Mouse (Mus musculus) right cerebral cortex, adult 18-20 months (tissue): ENCODE measurements around the gene Chn1.

ENCODE experiments used
- DNase-seq: peaks from one replicate; pipeline ENCODE4 v3.0.0; 2022; ENCODE audit warnings: mixed read lengths

Chn1 gene

GRCm38 (mm10) chr2:73588951-73589350, 186.2 kb downstream of the Chn1 start:
- DNase-seq = no peak

- no peak for DNase-seq
Observed at GRCm38 (mm10) chr2:73587109-73587506, 188.0 kb downstream of the Chn1 start.

- DNase-seq = no peak
Observed at GRCm38 (mm10) chr2:73586392-73587108, 188.6 kb downstream of the Chn1 start.

GRCm38 (mm10) chr2:73585347-73585831, 189.8 kb downstream of the Chn1 start:
- peak; percentile 70 for DNase-seq

- DNase-seq = peak; percentile 82
Observed at GRCm38 (mm10) chr2:73584645-73585346, 190.3 kb downstream of the Chn1 start.

GRCm38 (mm10) chr2:73580720-73581119, 194.4 kb downstream of the Chn1 start:
- no peak for DNase-seq

- no peak for DNase-seq
Observed at GRCm38 (mm10) chr2:73580166-73580565, 195.0 kb downstream of the Chn1 start, which contains the start of gene Chrna1. TSS of gene Chrna1 (minus strand) at chr2:73580338.

- DNase-seq = no peak
Observed at GRCm38 (mm10) chr2:73579168-73579567, 196.0 kb downstream of the Chn1 start.

- no peak for DNase-seq
Observed at GRCm38 (mm10) chr2:73574418-73574817, 200.7 kb downstream of the Chn1 start.

- DNase-seq = no peak
Observed at GRCm38 (mm10) chr2:73573556-73573955, 201.6 kb downstream of the Chn1 start.

GRCm38 (mm10) chr2:73572539-73573372, 202.4 kb downstream of the Chn1 start:
- peak; percentile 92 for DNase-seq

GRCm38 (mm10) chr2:73571901-73572300, 203.2 kb downstream of the Chn1 start:
- DNase-seq = no peak

- DNase-seq = no peak
Observed at GRCm38 (mm10) chr2:73571304-73571703, 203.8 kb downstream of the Chn1 start.

GRCm38 (mm10) chr2:73566989-73567605, 208.0 kb downstream of the Chn1 start:
- peak; percentile 68 for DNase-seq

- DNase-seq = no peak
Observed at GRCm38 (mm10) chr2:73566162-73566561, 209.0 kb downstream of the Chn1 start.

GRCm38 (mm10) chr2:73563690-73564089, 211.5 kb downstream of the Chn1 start:
- DNase-seq = no peak

GRCm38 (mm10) chr2:73562656-73563055, 212.5 kb downstream of the Chn1 start:
- DNase-seq = no peak

- DNase-seq = no peak
Observed at GRCm38 (mm10) chr2:73561665-73562063, 213.5 kb downstream of the Chn1 start.

GRCm38 (mm10) chr2:73560899-73561664, 214.1 kb downstream of the Chn1 start:
- no peak for DNase-seq
